Mouse (Mus musculus) limb, embryonic 10.5 days (tissue): Measurements from ENCODE around the gene Gm45337. TPM values are rescaled to one million over a fixed set of nuclear protein-coding genes. Genes with fewer than 3 reads are reported as not detected.
A peak's percentile ranks its signal among the peaks of the same experiment; 100 is the strongest.
"Not testable (repeated sequence)": the region's sequence is repeated elsewhere in the genome, so short reads cannot be mapped to it uniquely, and the experiment has no call there.

Experiments
- DNase-seq: peaks from one replicate; pipeline ENCODE4 v3.0.0-alpha.2; 2017; ENCODE audit warnings: low spot score
- H3K27ac ChIP-seq: fragments of 300-500 bp; sonication (generic); 2 replicates; pipeline ENCODE4 v1.5.1; 2016; ENCODE audit warnings: mild to moderate bottlenecking
- H3K27me3 ChIP-seq: fragments of 300-500 bp; sonication (generic); 2 replicates; pipeline ENCODE4 v1.6.1; 2016; ENCODE audit warnings: low read depth, mild to moderate bottlenecking; ENCODE audit not compliant: poor library complexity, severe bottlenecking
- H3K36me3 ChIP-seq: fragments of 300-500 bp; sonication (generic); 2 replicates; pipeline ENCODE4 v1.6.1; 2016; ENCODE audit warnings: mild to moderate bottlenecking, moderate library complexity
- H3K4me1 ChIP-seq: fragments of 300-500 bp; sonication (generic); 2 replicates; pipeline ENCODE4 v1.6.1; 2016
- H3K4me3 ChIP-seq: fragments of 300-500 bp; sonication (generic); 2 replicates; pipeline ENCODE4 v1.5.1; 2016; ENCODE audit warnings: mild to moderate bottlenecking, moderate library complexity
- H3K9me3 ChIP-seq: fragments of 300-500 bp; sonication (generic); replicated peaks from 2 replicates; pipeline ENCODE4 v1.6.1; 2016; ENCODE audit warnings: mild to moderate bottlenecking
- WGBS: fragments of 180-500 bp; shearing (Covaris S2); methylation state at CpG from one replicate; pipeline ENCODE4 v1.1.7; 2016; 5-methylcytosine and 5-hydroxymethylcytosine counted together
- polyA plus RNA-seq: library from polyadenylated mRNA; unstranded; fragments of >200 nt; fragmentation: Nextera tagmentation; extraction: Ambion mirVana; gene quantifications from 2 replicates; pipeline ENCODE4 v1.2.1, GENCODE M21; 2016

Gm45337 gene
- polyA plus RNA-seq: not detected in 2 replicates

DNA sequence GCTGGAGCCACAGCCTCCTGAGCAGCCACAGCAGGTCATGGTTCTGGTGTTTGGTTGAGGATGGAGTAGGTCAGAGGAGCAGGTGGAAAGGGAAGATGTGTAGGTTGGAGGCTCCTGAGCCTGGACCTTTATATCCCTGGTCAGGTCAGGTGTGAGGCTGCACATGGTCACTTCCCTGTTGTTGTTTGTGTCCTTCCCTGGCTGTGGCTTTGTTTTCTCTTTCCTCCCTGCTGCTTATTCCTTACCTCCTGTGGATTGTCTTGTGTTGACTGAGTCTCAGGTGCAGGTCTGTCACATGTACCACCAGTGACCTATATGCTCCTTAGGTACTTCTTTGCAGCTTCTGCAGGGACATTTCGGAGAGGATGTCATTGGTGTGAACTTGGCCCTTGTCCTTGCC, at the start of gene Gm45337:
Gene Gm45337 (minus strand): TSS at position 101 of the 400 bp plus-strand sequence.
- Histone ChIP-seq H3K36me3 (no peaks in the 10 kb centered on the region), H3K27ac (no peak within 1 kb of the TSS), H3K27me3 (peaks cover 11% of the 10 kb centered on the region; the same call in 1 of the 2 replicates), H3K4me1 (peaks cover 10% of the 10 kb centered on the region; the same call in 1 of the 2 replicates), H3K9me3 (no peaks in the 10 kb centered on the region), H3K4me3 (no peak within 1 kb of the TSS)
- no peak for DNase-seq
- 80% methylated on average over 1 of the region's 1 CpGs for WGBS

GRCm38 (mm10) chr7:142190289-142190688, 45.9 kb upstream of the Gm45337 start, which contains the start of gene Gm10153:
TSS of gene Gm10153 (minus strand) at chr7:142190389.
- no peak within 1 kb of the TSS for H3K27ac ChIP-seq
- DNase-seq: no peak
- no peaks in the 10 kb centered on the region for H3K27me3 ChIP-seq
- WGBS: 41% methylated on average over 2 of the region's 2 CpGs
- no peaks in the 10 kb centered on the region for H3K4me1 ChIP-seq
- H3K36me3 ChIP-seq: no peaks in the 10 kb centered on the region
- no peak within 1 kb of the TSS for H3K4me3 ChIP-seq
- H3K9me3 ChIP-seq: no peaks in the 10 kb centered on the region

- Histone ChIP-seq H3K4me1 (no peaks in the 10 kb centered on the region), H3K27me3 (no peaks in the 10 kb centered on the region), H3K4me3 (no peak overlapping the region), H3K27ac (no peak overlapping the region), H3K36me3 (no peaks in the 10 kb centered on the region), H3K9me3 (no peaks in the 10 kb centered on the region)
- 76% methylated on average over 2 of the region's 2 CpGs for whole genome bisulfite sequencing
- no peak for DNase-seq
These were observed 43.7 kb upstream of the Gm45337 start for GRCm38 (mm10) chr7:142188156-142188555.

DNA sequence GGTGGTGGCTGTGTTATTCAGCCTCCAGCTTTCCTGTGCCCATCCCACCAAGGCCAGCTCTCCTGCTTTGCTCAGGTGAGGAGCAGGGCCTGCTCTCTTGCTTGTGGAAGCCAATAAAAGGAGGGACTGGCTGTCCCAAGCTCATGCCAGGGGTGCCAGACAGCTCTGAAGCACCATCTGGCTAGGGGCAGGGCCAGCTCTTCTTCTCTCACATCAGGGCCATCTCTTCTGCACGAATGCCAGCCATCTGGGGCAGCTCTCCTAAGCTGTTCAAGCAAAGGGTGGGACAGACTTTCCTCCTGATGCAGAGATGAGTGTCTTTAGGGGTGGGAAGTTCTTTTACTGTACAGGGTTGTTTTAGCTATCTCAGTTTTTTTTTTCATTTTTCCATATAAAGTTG, 36.6 kb upstream of the Gm45337 start:
- 50% methylated on average over 1 of the region's 1 CpGs for WGBS

GRCm38 (mm10) chr7:142178685-142179084, 34.3 kb upstream of the Gm45337 start:
- H3K4me1 ChIP-seq: no peaks in the 10 kb centered on the region
- H3K9me3 ChIP-seq: no peaks in the 10 kb centered on the region
- no peak for DNase-seq
- H3K27me3 ChIP-seq: no peaks in the 10 kb centered on the region
- H3K4me3 ChIP-seq: no peak overlapping the region
- H3K27ac ChIP-seq: no peak overlapping the region
- 89% methylated on average over 1 of the region's 1 CpGs for WGBS
- no peaks in the 10 kb centered on the region for H3K36me3 ChIP-seq

More for the DNA sequence above, 36.6 kb upstream of the Gm45337 start:
- no peak for DNase-seq
- Histone ChIP-seq H3K9me3 (no peaks in the 10 kb centered on the region), H3K4me1 (no peaks in the 10 kb centered on the region), H3K27me3 (no peaks in the 10 kb centered on the region), H3K4me3 (no peak overlapping the region), H3K36me3 (no peaks in the 10 kb centered on the region), H3K27ac (no peak overlapping the region)

DNA sequence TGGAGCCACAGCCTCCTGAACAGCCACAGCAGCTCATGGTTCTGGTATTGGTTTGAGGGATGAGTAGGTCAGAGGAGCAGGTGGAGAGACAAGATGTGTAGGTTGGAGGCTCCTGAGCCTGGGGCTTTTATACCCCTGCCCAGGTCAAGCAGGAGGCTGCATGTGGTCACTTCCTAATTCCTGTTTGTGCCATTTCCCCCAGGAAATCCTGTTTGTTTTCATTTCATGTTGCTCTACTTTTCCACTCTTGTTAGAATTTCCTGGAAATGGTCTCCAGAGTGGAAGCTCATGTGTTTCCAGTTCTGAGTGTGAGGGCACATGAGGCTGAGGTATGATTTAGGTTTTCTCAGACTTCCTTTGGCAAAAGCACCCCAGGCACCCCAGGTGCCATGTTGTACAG, 31.5 kb upstream of the Gm45337 start, which contains the start of gene Krtap5-2:
Gene Krtap5-2 (minus strand): TSS at position 101 of the 400 bp plus-strand sequence.
- not testable (repeated sequence) for H3K9me3 ChIP-seq, H3K27me3 ChIP-seq, H3K36me3 ChIP-seq, H3K4me3 ChIP-seq, H3K27ac ChIP-seq, DNase-seq, H3K4me1 ChIP-seq

- Histone ChIP-seq H3K36me3 (no peaks in the 10 kb centered on the region), H3K9me3 (no peaks in the 10 kb centered on the region), H3K27me3 (no peaks in the 10 kb centered on the region), H3K4me1 (no peaks in the 10 kb centered on the region), H3K27ac (no peak overlapping the region), H3K4me3 (no peak overlapping the region)
- 50% methylated on average over 3 of the region's 3 CpGs for WGBS
- DNase-seq: no peak
These were observed 25.4 kb upstream of the Gm45337 start for GRCm38 (mm10) chr7:142169836-142170235.

- not testable (repeated sequence) for H3K9me3 ChIP-seq, H3K27me3 ChIP-seq
These were observed 21.2 kb upstream of the Gm45337 start, which contains the start of gene Gm4553 for GRCm38 (mm10) chr7:142165639-142166038. TSS of gene Gm4553 (minus strand) at chr7:142165739.

GRCm38 (mm10) chr7:142159366-142159765, 15.0 kb upstream of the Gm45337 start:
- Histone ChIP-seq H3K9me3 (no peaks in the 10 kb centered on the region), H3K27ac (no peak overlapping the region), H3K27me3 (no peaks in the 10 kb centered on the region), H3K4me3 (no peak overlapping the region), H3K4me1 (no peaks in the 10 kb centered on the region; the same call in 1 of the 2 replicates), H3K36me3 (no peaks in the 10 kb centered on the region)
- no peak for DNase-seq
- 93% methylated on average over 3 of the region's 3 CpGs for WGBS

More at GRCm38 (mm10) chr7:142165639-142166038, 21.2 kb upstream of the Gm45337 start, which contains the start of gene Gm4553:
- H3K27ac ChIP-seq, DNase-seq, H3K36me3 ChIP-seq, H3K4me1 ChIP-seq, H3K4me3 ChIP-seq: not testable (repeated sequence)

DNA sequence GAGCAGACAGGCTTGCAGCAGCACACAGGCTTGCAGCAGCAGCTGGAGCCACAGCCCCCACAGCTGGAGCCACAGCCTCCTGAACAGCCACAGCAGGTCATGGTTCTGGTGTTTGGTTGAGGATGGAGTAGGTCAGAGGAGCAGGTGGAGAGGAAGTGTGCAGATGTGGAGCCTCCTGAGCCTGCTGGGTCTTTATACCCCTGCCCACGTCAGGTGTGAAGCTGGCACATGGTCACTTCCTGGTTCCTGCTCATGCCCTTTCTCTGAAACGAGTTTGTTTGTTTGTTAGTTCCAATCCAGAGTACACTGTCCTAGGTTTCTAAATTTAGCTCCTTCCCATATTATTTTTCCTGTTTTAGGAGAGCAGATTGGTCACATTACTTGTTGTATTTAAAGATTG, 12.6 kb upstream of the Gm45337 start, which contains the start of gene Gm29735:
Gene Gm29735 (minus strand): TSS at position 101 of the 400 bp plus-strand sequence.
- not testable (repeated sequence) for H3K27ac ChIP-seq, H3K4me3 ChIP-seq, H3K27me3 ChIP-seq, H3K36me3 ChIP-seq, DNase-seq, H3K4me1 ChIP-seq, H3K9me3 ChIP-seq
- 57% methylated on average over 2 of the region's 2 CpGs for WGBS

DNA sequence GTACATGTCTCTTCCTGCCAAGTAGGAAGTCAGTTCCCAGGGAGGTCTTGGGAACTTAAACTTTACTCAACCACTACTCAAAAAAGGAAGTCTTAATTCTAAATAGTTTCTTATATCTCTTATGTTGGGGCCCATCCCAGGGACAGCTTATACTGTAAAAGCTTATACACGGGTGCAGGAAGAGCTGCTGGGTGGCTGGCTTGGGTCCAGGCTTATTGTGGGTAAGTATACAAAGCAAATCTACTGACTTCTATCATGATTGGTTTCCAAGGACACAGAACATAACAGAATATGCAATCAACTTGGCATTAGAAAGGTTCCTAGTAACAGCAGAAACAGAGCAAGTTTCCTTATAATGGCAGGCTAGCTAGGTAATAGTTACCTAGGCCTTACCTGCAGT, 10.9 kb upstream of the Gm45337 start:
- Histone ChIP-seq H3K4me1 (no peaks in the 10 kb centered on the region; the same call in 1 of the 2 replicates), H3K27me3 (no peaks in the 10 kb centered on the region), H3K4me3 (no peak overlapping the region), H3K36me3 (no peaks in the 10 kb centered on the region), H3K27ac (no peak overlapping the region), H3K9me3 (no peaks in the 10 kb centered on the region)
- DNase-seq: no peak
- WGBS: 80% methylated on average over 1 of the region's 1 CpGs

GRCm38 (mm10) chr7:142152191-142152590, 7.8 kb upstream of the Gm45337 start:
- H3K4me3 ChIP-seq: no peak overlapping the region
- no peaks in the 10 kb centered on the region; the same call in 1 of the 2 replicates for H3K4me1 ChIP-seq
- no peak for DNase-seq
- 71% methylated on average over 4 of the region's 4 CpGs for WGBS
- H3K9me3 ChIP-seq: no peaks in the 10 kb centered on the region
- no peaks in the 10 kb centered on the region for H3K27me3 ChIP-seq
- H3K27ac ChIP-seq: no peak overlapping the region
- H3K36me3 ChIP-seq: no peaks in the 10 kb centered on the region

DNA sequence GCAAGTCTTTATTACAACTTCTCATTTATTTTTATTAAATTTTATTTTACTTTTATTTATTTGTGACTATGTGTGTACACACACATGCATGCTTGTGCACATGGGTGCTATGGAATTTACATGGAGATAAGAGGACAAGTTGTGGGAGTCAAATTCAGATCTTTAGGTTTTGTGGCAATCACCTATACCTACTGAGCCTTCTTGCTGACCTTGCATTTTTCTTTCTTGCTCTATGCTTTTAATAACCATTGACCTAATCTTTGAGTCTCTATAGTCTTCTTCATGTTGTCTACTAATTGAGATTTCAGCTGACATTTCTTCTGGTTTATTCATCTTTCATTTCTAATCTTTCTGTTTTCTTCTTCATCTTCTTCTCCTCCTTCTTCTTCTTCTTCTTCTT, 4.2 kb upstream of the Gm45337 start:
- H3K4me1 ChIP-seq: peaks cover 7% of the 10 kb centered on the region; the same call in 1 of the 2 replicates
- DNase-seq: no peak

GRCm38 (mm10) chr7:142146033-142146432, 1.6 kb upstream of the Gm45337 start:
- WGBS: 12% methylated on average over 1 of the region's 1 CpGs
- peak; percentile 55 for DNase-seq
- no peaks in the 10 kb centered on the region for H3K9me3 ChIP-seq
- H3K27me3 ChIP-seq: peaks cover 11% of the 10 kb centered on the region; the same call in 1 of the 2 replicates
- no peak overlapping the region for H3K4me3 ChIP-seq
- H3K4me1 ChIP-seq: peaks cover 10% of the 10 kb centered on the region; the same call in 1 of the 2 replicates
- no peaks in the 10 kb centered on the region for H3K36me3 ChIP-seq
- no peak overlapping the region for H3K27ac ChIP-seq

More for the DNA sequence above, 4.2 kb upstream of the Gm45337 start:
- Histone ChIP-seq H3K27me3 (peaks cover 11% of the 10 kb centered on the region; the same call in 1 of the 2 replicates), H3K36me3 (no peaks in the 10 kb centered on the region), H3K4me3 (no peak overlapping the region), H3K9me3 (no peaks in the 10 kb centered on the region), H3K27ac (no peak overlapping the region)
